Mouse (Mus musculus) myocyte (in vitro differentiated cells): ENCODE data around the gene Ccdc110. TPM values are rescaled to one million over a fixed set of nuclear protein-coding genes. Genes with fewer than 3 reads are reported as not detected.

Experiments
- H3K27me3 ChIP-seq: one replicate; pipeline ENCODE4 v1.6.1; 2011; ENCODE audit not compliant: control insufficient read depth, insufficient read depth, insufficient read length
- H3K36me3 ChIP-seq: one replicate; pipeline ENCODE4 v1.6.1; 2011; ENCODE audit not compliant: control insufficient read depth, insufficient read depth
- H3K4me2 ChIP-seq: one replicate; pipeline ENCODE4 v1.6.1; 2011; ENCODE audit warnings: low read depth, control low read depth
- H3K4me3 ChIP-seq: one replicate; pipeline ENCODE4 v1.5.1; 2011; ENCODE audit warnings: mild to moderate bottlenecking, control low read depth, moderate library complexity
- H3K79me2 ChIP-seq: one replicate; pipeline ENCODE4 v1.6.1; 2011; ENCODE audit not compliant: control insufficient read depth, insufficient read depth
- H3ac ChIP-seq: one replicate; pipeline ENCODE4 v1.6.1; 2011; ENCODE audit not compliant: control insufficient read depth, insufficient read length
- CEBPB ChIP-seq: IDR thresholded peaks from 2 replicates; pipeline ENCODE4 v1.6.1; 2011; ENCODE audit warnings: mild to moderate bottlenecking, moderate library complexity; ENCODE audit not compliant: poor library complexity, insufficient read depth, severe bottlenecking
- E2F4 ChIP-seq: IDR thresholded peaks from one replicate; pipeline ENCODE4 v1.6.1; 2011; ENCODE audit warnings: mild to moderate bottlenecking, control low read depth, moderate library complexity; ENCODE audit not compliant: insufficient read depth
- MAX ChIP-seq: IDR thresholded peaks from one replicate; pipeline ENCODE4 v1.6.1; 2011; ENCODE audit warnings: low read depth, mild to moderate bottlenecking, control low read depth
- MYOD1 ChIP-seq, 3 experiments: IDR thresholded peaks; one replicate each; pipeline ENCODE4 v1.6.1; 2011; ENCODE audit warnings: control low read depth in 2 of 3, low read depth in 2 of 3, mild to moderate bottlenecking in 2 of 3, moderate library complexity in 1 of 3; ENCODE audit not compliant: insufficient read length in 2 of 3, control insufficient read depth in 1 of 3
- MYOG ChIP-seq, 3 experiments: IDR thresholded peaks; one replicate each; pipeline ENCODE4 v1.6.1; 2011; ENCODE audit warnings: control low read depth in 2 of 3, low read depth in 2 of 3, mild to moderate bottlenecking in 2 of 3; ENCODE audit not compliant: insufficient read length in 2 of 3, control insufficient read depth in 1 of 3, insufficient read depth in 1 of 3
- POLR2A ChIP-seq: IDR thresholded peaks from one replicate; pipeline ENCODE4 v1.6.1; 2011; ENCODE audit warnings: low read depth, mild to moderate bottlenecking, control low read depth, moderate library complexity; ENCODE audit not compliant: insufficient read length
- POLR2AphosphoS2 ChIP-seq: IDR thresholded peaks from one replicate; pipeline ENCODE4 v1.6.1; 2011; ENCODE audit warnings: low read depth, control low read depth; ENCODE audit not compliant: insufficient read length
- SRF ChIP-seq: IDR thresholded peaks from one replicate; pipeline ENCODE4 v1.6.1; 2011; ENCODE audit warnings: low read depth; ENCODE audit not compliant: control insufficient read depth, insufficient read length
- TCF12 ChIP-seq: IDR thresholded peaks from one replicate; pipeline ENCODE4 v1.6.1; 2011; ENCODE audit warnings: mild to moderate bottlenecking, control low read depth; ENCODE audit not compliant: poor library complexity, insufficient read depth, severe bottlenecking
- TCF3 ChIP-seq: IDR thresholded peaks from one replicate; pipeline ENCODE4 v1.6.1; 2011; ENCODE audit warnings: low read depth, control low read depth; ENCODE audit not compliant: insufficient read length
- USF1 ChIP-seq: IDR thresholded peaks from one replicate; pipeline ENCODE4 v1.6.1; 2011; ENCODE audit warnings: low read depth, mild to moderate bottlenecking, control low read depth, moderate library complexity
- polyA plus RNA-seq: library from polyadenylated mRNA; unstranded; fragments of >200 nt; fragmentation: generic; extraction: Trizol; gene quantifications from one replicate; pipeline ENCODE4 v1.2.1, GENCODE M21; 2012; ENCODE audit warnings: missing spikeins

Gene Ccdc110
- polyA plus RNA-seq, 1 experiment, result not detected

GRCm38 (mm10) chr8:45990631-45991310 is 56.4 kb downstream of the Ccdc110 start:
- Histone ChIP-seq H3K4me2 (no peak overlapping the region), H3K36me3 (peaks cover 37% of the 10 kb centered on the region), H3K79me2 (no peaks in the 10 kb centered on the region), H3ac (no peak overlapping the region), H3K27me3 (no peaks in the 10 kb centered on the region), H3K4me3 (no peak overlapping the region)
- no peak for TF ChIP-seq E2F4
- TF ChIP-seq CEBPB, result no peak
- no peak for TF ChIP-seq MAX
- no peak for TF ChIP-seq SRF
- no peak for TF ChIP-seq MYOG (IDR thresholded peaks at IDR 0.05; ENCODE audit: control insufficient read depth in 1 of 3, insufficient read depth in 1 of 3, insufficient read length in 2 of 3, low read depth in 2 of 3)
- no peak for TF ChIP-seq POLR2AphosphoS2
- no peak for TF ChIP-seq USF1
- no peak for TF ChIP-seq POLR2A
- TF ChIP-seq TCF3, result no peak
- no peak for TF ChIP-seq TCF12
- TF ChIP-seq MYOD1 (IDR thresholded peaks at IDR 0.05; ENCODE audit: control insufficient read depth in 1 of 3, insufficient read length in 2 of 3, low read depth in 2 of 3), result no peak

Other genes starting within 250 kb of the Ccdc110 start
- 77.7 TPM for gene Pdlim3, start 49.2 kb upstream of the Ccdc110 start, polyA plus RNA-seq
- 0.26 TPM for gene 1700029J07Rik, start 40.6 kb downstream of the Ccdc110 start, polyA plus RNA-seq
- gene Ufsp2, start 40.9 kb downstream of the Ccdc110 start, polyA plus RNA-seq, result 17.9 TPM
- 0.08 TPM for gene Lrp2bp, start 64.7 kb downstream of the Ccdc110 start, polyA plus RNA-seq
- 5.5 TPM for gene Ankrd37, start 71.1 kb downstream of the Ccdc110 start, polyA plus RNA-seq
- 2.9 TPM for gene Cfap97, start 217.2 kb downstream of the Ccdc110 start, polyA plus RNA-seq
- gene Snx25, start 217.5 kb downstream of the Ccdc110 start, polyA plus RNA-seq, result 4.4 TPM